Mouse (Mus musculus) ovary, adult 10 weeks (tissue): Measurements from ENCODE around the gene Usp10. TPM values are rescaled to one million over a fixed set of nuclear protein-coding genes. Genes with fewer than 3 reads are reported as not detected.

ENCODE experiments used
- polyA plus RNA-seq: library from polyadenylated mRNA; stranded (reverse); fragments of 350-450 nt; fragmentation: Illumina TruSeq; extraction: RNeasy Lipid Tissue Mini Kit (QIAGEN cat#74804); gene quantifications from one replicate; pipeline ENCODE4 v1.2.3, GENCODE M21; 2014

Gene Usp10
- 31.4 TPM for polyA plus RNA-seq

GRCm38 (mm10) chr8:119909944-119910546 lies at the start of gene Usp10:
Gene Usp10, plus strand, starts transcription at chr8:119910360.

GRCm38 (mm10) chr8:119861706-119862389 lies 48.3 kb upstream of the Usp10 start, which contains the start of gene Klhl36:
Gene Klhl36, plus strand, starts transcription at chr8:119862266.

GRCm38 (mm10) chr8:119910547-119911257 lies 542 bp downstream of the Usp10 start, which contains the start of gene Gm20388:
Gene Gm20388, plus strand, starts transcription at chr8:119910841.

GRCm38 (mm10) chr8:119992249-119992648 lies 82.1 kb downstream of the Usp10 start, which contains the start of gene Crispld2:
Gene Crispld2, plus strand, starts transcription at chr8:119992438.

Other genes with a start within 250 kb of the Usp10 start
- 5.0 TPM for gene Wfdc1, start 244.0 kb upstream of the Usp10 start, polyA plus RNA-seq
- gene Atp2c2, start 210.4 kb upstream of the Usp10 start, polyA plus RNA-seq: not detected
- 2.5 TPM for gene Tldc1, start 131.9 kb upstream of the Usp10 start, polyA plus RNA-seq
- gene Cotl1, start 69.8 kb upstream of the Usp10 start, polyA plus RNA-seq: 2.0 TPM
- gene Klhl36, start 48.1 kb upstream of the Usp10 start, polyA plus RNA-seq: not detected
- gene Gm20388, start 481 bp downstream of the Usp10 start, polyA plus RNA-seq: 7.3 TPM
- 24.0 TPM for gene Crispld2, start 82.1 kb downstream of the Usp10 start, polyA plus RNA-seq
- 0.60 TPM for gene Zdhhc7, start 191.1 kb downstream of the Usp10 start, polyA plus RNA-seq
- gene 6430548M08Rik, start 203.8 kb downstream of the Usp10 start, polyA plus RNA-seq: 7.6 TPM